Mouse (Mus musculus) CH12.LX (cell line): ENCODE results near the gene Yap1. TPM values are rescaled to one million over a fixed set of nuclear protein-coding genes. Genes with fewer than 3 reads are reported as not detected.

Experiments
- DNase-seq: peaks from one replicate; pipeline ENCODE4 v3.0.0-alpha.2; 2013; ENCODE audit errors: extremely low read depth
- H3K27ac ChIP-seq: 2 replicates; pipeline ENCODE4 v1.5.1; 2012; ENCODE audit warnings: low read depth, mild to moderate bottlenecking, control low read depth, moderate library complexity; ENCODE audit not compliant: insufficient read depth
- H3K27me3 ChIP-seq: replicated peaks from 2 replicates; pipeline ENCODE3; 2012; ENCODE audit warnings: inconsistent platforms
- H3K36me3 ChIP-seq, 2 experiments: replicated peaks in 1 of 2; 2 replicates each; pipeline versions ENCODE3 to v1.6.1; 2012; ENCODE audit warnings: inconsistent platforms in 1 of 2, low read length in 1 of 2, mild to moderate bottlenecking in 1 of 2, mixed read lengths in 1 of 2, moderate library complexity in 1 of 2; ENCODE audit not compliant: control insufficient read depth in 1 of 2, insufficient read depth in 1 of 2
- H3K4me1 ChIP-seq, 2 experiments: 2 replicates each; pipeline ENCODE4 v1.6.1; 2012; ENCODE audit warnings: inconsistent platforms in 1 of 2, moderate library complexity in 1 of 2; ENCODE audit not compliant: insufficient read depth in 2 of 2, control insufficient read depth in 1 of 2
- H3K4me2 ChIP-seq: 2 replicates; pipeline ENCODE4 v1.6.1; 2012; ENCODE audit warnings: low read depth, mild to moderate bottlenecking, control low read depth; ENCODE audit not compliant: poor library complexity, insufficient read depth, severe bottlenecking
- H3K4me3 ChIP-seq, 3 experiments: fragments of 150-350 bp in 1 of 3; sonication (generic) in 1 of 3; replicated peaks in 1 of 3; 2 replicates each; pipeline versions ENCODE3 to v1.5.1; 2011 to 2012; ENCODE audit warnings: low read depth in 2 of 3, low read length in 2 of 3, mild to moderate bottlenecking in 2 of 3, moderate library complexity in 2 of 3, control low read depth in 1 of 3, improper control_type of control experiment in 1 of 3, inconsistent platforms in 1 of 3, mixed read lengths in 1 of 3; ENCODE audit not compliant: poor library complexity in 1 of 3
- H3K79me2 ChIP-seq: replicated peaks from 2 replicates; pipeline ENCODE4 v1.6.1; 2012; ENCODE audit warnings: mild to moderate bottlenecking, moderate library complexity; ENCODE audit not compliant: control insufficient read depth, poor library complexity, insufficient read depth, severe bottlenecking; ENCODE audit errors: extremely low read depth
- H3K9ac ChIP-seq: 2 replicates; pipeline ENCODE4 v1.6.1; 2012; ENCODE audit warnings: low read depth, mild to moderate bottlenecking, control low read depth, moderate library complexity; ENCODE audit not compliant: insufficient read depth
- H3K9me3 ChIP-seq: replicated peaks from 2 replicates; pipeline ENCODE3; 2012; ENCODE audit warnings: low read length, inconsistent platforms, mixed read lengths
- E2F4 ChIP-seq: IDR thresholded peaks from 2 replicates; pipeline ENCODE4 v1.6.1; 2011; ENCODE audit warnings: low read depth, low read length, improper control_type of control experiment; ENCODE audit not compliant: insufficient replicate concordance
- MAFK ChIP-seq: IDR thresholded peaks from 2 replicates; pipeline ENCODE4 v1.6.1; 2011; ENCODE audit warnings: low read length, improper control_type of control experiment; ENCODE audit not compliant: insufficient replicate concordance
- MAZ ChIP-seq: IDR thresholded peaks from 2 replicates; pipeline ENCODE4 v1.6.1; 2012; ENCODE audit warnings: low read depth, mild to moderate bottlenecking, inconsistent platforms, low read length, improper control_type of control experiment, moderate library complexity
- UBTF ChIP-seq: IDR thresholded peaks from 2 replicates; pipeline ENCODE4 v1.6.1; 2012; ENCODE audit warnings: low read depth, mild to moderate bottlenecking, inconsistent platforms, low read length, improper control_type of control experiment, moderate library complexity
- ZKSCAN1 ChIP-seq: IDR thresholded peaks from 2 replicates; pipeline ENCODE4 v1.6.1; 2012; ENCODE audit warnings: low read depth, inconsistent platforms, low read length, improper control_type of control experiment, borderline replicate concordance
- ZMIZ1 ChIP-seq: IDR thresholded peaks from 2 replicates; pipeline ENCODE4 v1.6.1; 2012; ENCODE audit warnings: low read depth, mild to moderate bottlenecking, inconsistent platforms, low read length, improper control_type of control experiment
- dilution Hi-C: fragments of 300-500 bp; cut with MboI; formaldehyde crosslinking; loops from 2 replicates; pipeline ENCODE4 v1.14.3; 2020; ENCODE audit warnings: low sequenced_read_pairs; ENCODE audit not compliant: extremely low pct_unique_long_range_greater_than_20kb, extremely low pct_ligation_motif_present
- in situ Hi-C: fragments of 300-500 bp; cut with MboI; formaldehyde crosslinking; loops from 3 replicates; pipeline ENCODE4 v1.14.3; 2019; ENCODE audit warnings: low sequenced_read_pairs, low pct_ligation_motif_present, low pct_unique_long_range_greater_than_20kb, mixed read lengths
- polyA plus RNA-seq: library from polyadenylated mRNA; unstranded; fragments of >175 nt; gene quantifications from 2 replicates; pipeline ENCODE4 v1.2.1, GENCODE M21; 2012; ENCODE audit warnings: low read depth; ENCODE audit not compliant: insufficient read length
- total RNA-seq, 2 experiments: library from RNA; depleted of rRNA; stranded (reverse); fragments of 300-350 nt in 1 of 2; fragments of >200 nt in 1 of 2; gene quantifications; 2 replicates each; pipeline ENCODE4 v1.2.3; 2012 to 2014

Gene Yap1
- total and polyA plus RNA-seq, 3 experiments, result 0.06 TPM; not detected in 2

GRCm38 (mm10) chr9:7882304-7882865 lies 122.0 kb downstream of the Yap1 start:
- Histone ChIP-seq H3K9me3 (peaks cover 18% of the 10 kb centered on the region), H3K4me3 (no peak overlapping the region), H3K4me2 (no peak overlapping the region), H3K36me3 (no peaks in the 10 kb centered on the region), H3K27ac (no peak overlapping the region), H3K27me3 (no peaks in the 10 kb centered on the region), H3K9ac (no peak overlapping the region), H3K79me2 (no peaks in the 10 kb centered on the region), H3K4me1 (peaks cover 4 to 21% of the 10 kb centered on the region in 2 experiments; a peak in 3 of 4 replicates)
- dilution Hi-C loops (no loop called here), in situ Hi-C loops (no loop called here)
- DNase-seq, result no peak
- no peak for TF ChIP-seq UBTF
- TF ChIP-seq ZKSCAN1, result no peak
- no peak for TF ChIP-seq E2F4
- TF ChIP-seq ZMIZ1, result no peak
- no peak for TF ChIP-seq MAZ
- no peak for TF ChIP-seq MAFK

Other genes starting within 250 kb of the Yap1 start
- gene Tmem123, start 240.6 kb downstream of the Yap1 start, total RNA-seq (2012; rRNA removed), result 44.8 and 61.1 TPM in 2 replicates
- 173 and 183 TPM in 2 replicates for gene Tmem123, start 240.6 kb downstream of the Yap1 start, total RNA-seq (2014; rRNA removed)
- gene Tmem123, start 240.6 kb downstream of the Yap1 start, polyA plus RNA-seq, result 107 and 112 TPM in 2 replicates
- gene Birc2, start 167.5 kb downstream of the Yap1 start, total RNA-seq (2012; rRNA removed), result 59.6 and 94.7 TPM in 2 replicates
- gene Birc2, start 167.5 kb downstream of the Yap1 start, total RNA-seq (2014; rRNA removed), result 134 and 158 TPM in 2 replicates
- gene Birc2, start 167.5 kb downstream of the Yap1 start, polyA plus RNA-seq, result 41.3 and 43.4 TPM in 2 replicates
- gene Birc3, start 131.4 kb downstream of the Yap1 start, total RNA-seq (2012; rRNA removed), result 51.1 and 67.9 TPM in 2 replicates
- gene Birc3, start 131.4 kb downstream of the Yap1 start, total RNA-seq (2014; rRNA removed), result 75.6 and 80.0 TPM in 2 replicates
- 67.8 and 73.2 TPM in 2 replicates for gene Birc3, start 131.4 kb downstream of the Yap1 start, polyA plus RNA-seq
- 5.2 and 5.3 TPM in 2 replicates for gene Cfap300, start 38.2 kb upstream of the Yap1 start, total RNA-seq (2012; rRNA removed)
- 9.1 and 9.9 TPM in 2 replicates for gene Cfap300, start 38.2 kb upstream of the Yap1 start, total RNA-seq (2014; rRNA removed)
- 4.8 and 5.5 TPM in 2 replicates for gene Cfap300, start 38.2 kb upstream of the Yap1 start, polyA plus RNA-seq
- not detected in 2 replicates for gene Cep126, start 129.7 kb upstream of the Yap1 start, total RNA-seq (2012; rRNA removed)
- not detected in 2 replicates for gene Cep126, start 129.7 kb upstream of the Yap1 start, total RNA-seq (2014; rRNA removed)
- gene Cep126, start 129.7 kb upstream of the Yap1 start, polyA plus RNA-seq, result not detected in 2 replicates